Mouse (Mus musculus) MN1 (cell line): ENCODE measurements at regions not wholly inside any gene's neighbourhood (a gene's known extent, or its start where the extent isn't known, plus 50 kb on each side); places are given as distances from the start of the nearest gene placed in this dataset.

ENCODE experiments used
- DNase-seq: peaks from one replicate; pipeline ENCODE4 v3.0.0-alpha.2; 2016; ENCODE audit warnings: low spot score

DNA sequence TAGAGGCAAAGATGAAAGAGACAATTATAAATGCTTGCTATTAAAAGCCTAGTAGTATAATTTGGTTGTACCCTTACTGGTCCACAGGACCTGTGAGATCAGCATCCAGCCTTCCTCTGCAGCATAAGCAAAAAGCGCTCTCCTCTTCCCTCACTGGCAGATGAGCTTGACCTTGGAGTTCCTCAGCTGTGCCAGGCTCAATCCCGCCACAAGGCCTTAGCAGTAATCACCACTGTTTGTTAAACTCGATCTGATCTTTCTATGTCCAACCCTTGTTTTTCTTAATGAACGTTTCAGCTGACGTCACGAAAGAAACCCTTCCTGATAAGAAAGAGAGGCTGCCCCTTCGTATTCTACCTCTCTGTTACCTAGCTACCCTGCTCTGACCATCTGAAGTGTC is 183.5 kb downstream of the Ifng start:
- no peak for DNase-seq

- no peak for DNase-seq
These were observed 187.2 kb downstream of the Ifng start for GRCm38 (mm10) chr10:118628000-118628399.

DNA sequence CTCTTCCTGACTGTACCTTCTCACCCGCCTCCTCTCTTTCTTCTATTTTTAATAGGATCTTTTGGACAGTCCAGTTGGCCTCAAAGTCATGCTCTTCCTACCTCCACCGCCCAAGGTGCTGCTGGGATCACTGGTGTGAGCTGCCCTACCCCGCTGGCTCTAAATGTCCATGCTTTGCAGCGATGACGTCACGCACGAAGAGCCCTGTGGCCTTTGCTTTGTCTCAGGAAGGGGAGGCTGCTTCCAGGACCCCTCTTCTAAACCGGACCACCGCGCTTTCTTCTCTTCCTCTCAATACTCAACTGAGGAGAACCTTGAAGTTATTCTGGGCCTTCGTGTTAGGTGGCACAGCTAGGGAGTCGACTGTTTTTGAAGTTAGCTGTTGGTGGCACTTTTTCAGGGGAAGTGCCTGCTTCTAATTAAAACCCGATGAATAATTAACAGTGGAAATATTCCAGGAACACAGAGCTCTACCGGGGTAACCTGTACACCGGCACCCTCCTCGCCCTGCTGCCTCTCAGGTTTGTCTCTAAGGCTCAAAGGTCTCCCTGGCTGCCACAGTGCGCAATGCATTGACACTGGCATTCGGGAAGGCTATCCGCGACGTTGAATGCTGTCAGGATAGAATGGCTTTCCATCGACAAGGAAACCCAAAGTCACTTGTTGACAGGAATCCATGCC is 188.7 kb downstream of the Ifng start:
- no peak for DNase-seq

DNA sequence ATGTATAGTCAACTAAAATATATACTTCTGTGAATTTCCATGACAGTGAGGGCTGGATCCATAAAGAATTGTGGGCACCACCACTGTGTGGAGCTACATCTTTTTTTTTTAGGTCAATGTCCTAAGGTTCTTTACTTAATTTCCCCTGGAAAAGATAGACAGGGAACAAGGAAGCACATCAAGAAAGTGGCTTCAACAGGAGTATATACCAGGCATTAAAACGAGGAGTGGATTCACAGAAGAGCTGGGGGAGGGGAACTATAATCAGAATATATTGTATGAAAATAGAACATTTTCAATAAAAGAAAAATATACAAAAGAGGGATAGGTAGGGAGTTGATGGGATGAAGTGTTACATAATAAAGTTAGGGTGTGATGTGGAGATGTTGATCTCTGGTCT is 190.9 kb downstream of the Ifng start:
- no peak for DNase-seq

DNA sequence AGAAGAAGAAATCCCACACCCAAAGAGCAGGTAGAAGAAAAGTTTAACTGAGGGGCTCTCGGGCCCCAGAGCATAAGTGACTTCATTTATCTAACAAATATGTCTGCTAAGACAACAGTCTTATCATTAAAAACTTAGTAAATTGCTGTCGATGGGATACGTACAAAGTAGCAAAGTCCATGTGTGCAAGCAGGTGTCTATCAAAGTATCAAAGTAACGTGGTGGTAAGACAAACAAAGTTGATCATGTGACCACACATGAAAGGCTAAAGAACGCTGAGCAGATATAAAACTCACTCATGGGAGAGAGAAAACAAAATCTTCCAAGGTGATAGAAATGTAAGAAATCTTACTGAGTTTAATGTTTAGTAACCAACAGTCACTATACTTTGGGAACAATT is 191.3 kb downstream of the Ifng start:
- DNase-seq, result no peak

- no peak for DNase-seq
These were observed 192.6 kb downstream of the Ifng start for GRCm38 (mm10) chr10:118633429-118633828.

DNA sequence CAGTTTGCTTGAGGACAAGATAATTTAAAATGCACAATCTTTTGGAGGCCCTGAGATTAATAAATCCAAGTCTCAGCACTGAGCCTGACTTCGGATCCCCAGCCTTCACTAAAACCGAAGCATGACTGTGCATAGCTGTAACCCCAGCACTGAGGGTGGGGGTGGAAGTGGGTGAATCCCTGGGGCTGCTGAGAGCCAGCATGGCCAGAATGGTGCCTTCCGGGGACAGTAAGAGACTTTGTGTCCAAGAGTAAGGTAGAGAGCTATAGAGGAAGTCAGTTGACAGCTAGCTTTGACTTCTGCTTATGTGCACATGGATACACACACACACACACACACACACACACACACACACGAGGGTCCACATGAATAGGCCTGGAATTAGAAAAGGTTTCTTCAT is 198.3 kb downstream of the Ifng start:
- no peak for DNase-seq

DNA sequence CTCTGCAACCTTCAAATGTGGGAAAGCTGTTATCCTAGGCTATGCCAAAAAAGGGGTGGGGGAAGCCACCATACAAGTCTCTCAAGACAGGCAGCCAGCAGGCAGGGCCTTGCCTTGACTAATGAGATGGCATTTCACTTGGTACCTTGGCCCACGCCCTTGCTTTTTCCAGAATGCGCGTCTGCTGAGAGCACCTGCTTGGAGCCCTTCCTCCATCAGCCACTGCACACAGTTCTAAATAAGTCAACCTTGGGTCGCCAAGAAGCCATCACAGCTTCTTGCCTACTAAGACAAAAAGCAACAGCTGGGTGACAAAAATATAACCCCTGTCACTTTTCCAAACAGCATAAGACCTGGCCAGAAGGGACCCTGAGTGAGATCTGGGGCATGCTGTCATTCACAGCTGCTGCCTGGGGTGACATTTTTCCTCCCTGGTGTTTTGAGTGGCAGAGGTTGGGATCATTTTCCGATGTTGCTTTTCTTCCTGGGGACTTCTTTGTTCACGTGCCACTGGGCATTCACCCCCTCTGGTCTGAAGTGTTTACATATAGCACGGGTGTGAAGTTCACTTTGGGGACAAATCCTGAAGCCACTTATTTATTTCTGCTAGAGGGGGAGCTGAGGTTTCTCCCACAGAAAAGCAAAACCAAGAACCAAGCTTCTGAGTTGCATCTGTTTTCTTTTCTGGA is 199.4 kb downstream of the Ifng start:
- no peak for DNase-seq

GRCm38 (mm10) chr10:118640810-118641427 is 200.1 kb downstream of the Ifng start:
- no peak for DNase-seq

GRCm38 (mm10) chr10:118643622-118644021 is 202.8 kb downstream of the Ifng start:
- DNase-seq, result no peak

DNA sequence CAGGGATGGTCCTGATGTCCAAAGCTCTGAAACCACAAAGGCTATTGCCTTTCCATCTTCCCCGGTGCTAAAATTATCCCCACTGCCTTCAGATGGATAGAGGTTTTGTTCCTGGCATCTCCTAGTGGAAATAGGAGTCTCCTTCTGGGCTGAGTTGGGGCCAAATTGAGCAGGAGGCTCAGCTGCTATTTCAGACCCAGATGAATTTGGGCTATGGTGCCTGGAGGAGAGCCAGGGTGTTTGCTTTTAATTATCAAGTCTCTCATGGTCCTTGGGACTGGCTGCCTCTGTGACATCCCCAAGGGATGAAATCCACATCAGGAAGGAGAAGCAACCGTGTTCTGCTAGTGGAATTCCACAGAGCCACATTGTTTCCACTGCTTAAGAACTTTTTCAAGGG is 207.3 kb downstream of the Ifng start:
- no peak for DNase-seq

DNA sequence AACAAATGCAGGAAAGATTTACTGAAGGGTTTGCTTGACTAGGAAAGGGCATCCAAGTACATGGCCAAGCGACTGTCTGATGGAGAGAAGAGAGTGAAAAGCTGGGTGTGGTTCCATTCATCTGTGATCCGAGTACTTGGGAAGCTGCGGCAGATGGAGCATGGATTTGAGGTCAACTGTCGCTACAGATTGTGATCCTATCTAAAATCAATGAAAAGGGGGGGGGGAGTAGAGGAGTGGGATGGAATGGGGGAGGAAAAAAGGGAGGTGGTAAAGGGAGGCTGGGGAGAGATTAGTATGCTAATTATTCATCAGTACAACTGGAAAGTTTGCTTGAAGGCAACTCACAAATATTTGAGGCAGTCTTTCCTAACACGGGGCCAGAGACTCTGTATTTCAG is 213.4 kb downstream of the Dyrk2 start:
- DNase-seq, result no peak

- DNase-seq, result no peak
These were observed 204.0 kb downstream of the Dyrk2 start for GRCm38 (mm10) chr10:118666009-118666408.

DNA sequence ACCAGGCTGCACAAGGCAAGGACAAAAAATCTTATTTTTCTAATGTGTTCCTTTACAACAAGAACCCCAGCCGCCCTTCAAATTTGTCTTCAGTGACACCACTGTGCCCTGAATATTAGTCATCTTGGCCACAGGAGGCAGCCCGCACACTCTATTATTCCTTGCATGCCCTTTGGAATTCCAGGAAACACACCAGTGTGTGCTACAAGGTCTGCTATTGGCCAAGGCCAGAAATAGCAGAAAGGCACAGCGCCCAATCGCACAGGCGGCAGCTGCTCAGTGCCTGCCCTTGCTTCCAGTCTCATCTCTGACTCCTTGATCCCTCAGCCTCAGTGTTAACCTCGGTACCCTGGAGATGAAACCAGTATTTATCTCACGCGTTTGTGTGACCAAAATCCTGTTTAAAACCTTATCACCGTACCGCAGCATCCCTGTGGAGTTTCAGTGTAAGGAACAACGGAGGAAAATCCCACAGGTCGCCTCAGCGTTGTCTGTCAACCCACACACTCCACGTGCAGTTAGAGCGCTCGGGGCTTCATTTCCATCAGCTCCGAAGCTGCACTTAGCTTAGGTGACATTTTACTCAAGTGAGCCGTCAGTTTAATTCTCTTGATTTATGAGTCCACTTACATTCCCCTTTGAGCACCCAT is 194.1 kb downstream of the Dyrk2 start:
- DNase-seq, result peak; percentile 26

DNA sequence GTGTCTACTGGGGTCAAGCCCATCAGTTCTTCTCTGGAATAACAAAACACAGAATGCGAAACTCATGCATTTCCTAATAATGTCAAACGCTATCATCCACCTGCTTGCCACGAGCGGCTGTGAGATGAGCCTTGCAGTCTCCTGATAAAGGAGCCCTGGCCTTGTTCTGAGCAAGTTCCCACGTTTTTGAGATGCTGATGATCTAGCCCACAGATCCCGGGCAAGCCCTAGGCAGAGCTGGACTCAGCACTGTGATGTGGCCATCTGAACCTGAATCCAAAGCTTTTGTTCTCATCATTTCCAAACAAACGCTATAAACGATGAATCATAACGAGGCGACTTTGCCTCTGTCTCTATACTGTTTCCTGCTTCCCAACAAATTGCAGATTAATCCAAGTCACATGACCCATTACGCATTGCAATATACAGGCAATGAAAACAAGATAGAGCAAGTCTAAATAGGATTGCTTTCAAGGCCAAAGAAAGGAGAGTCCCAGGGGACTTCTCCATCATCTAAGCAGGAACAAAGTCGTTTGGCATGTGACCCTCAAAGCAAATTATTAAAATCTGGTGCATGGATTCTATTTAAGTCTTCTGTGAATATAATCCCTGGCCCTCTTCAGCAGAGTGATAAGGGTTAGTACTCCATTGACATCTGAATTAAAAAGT is 191.1 kb downstream of the Dyrk2 start:
- no peak for DNase-seq

DNA sequence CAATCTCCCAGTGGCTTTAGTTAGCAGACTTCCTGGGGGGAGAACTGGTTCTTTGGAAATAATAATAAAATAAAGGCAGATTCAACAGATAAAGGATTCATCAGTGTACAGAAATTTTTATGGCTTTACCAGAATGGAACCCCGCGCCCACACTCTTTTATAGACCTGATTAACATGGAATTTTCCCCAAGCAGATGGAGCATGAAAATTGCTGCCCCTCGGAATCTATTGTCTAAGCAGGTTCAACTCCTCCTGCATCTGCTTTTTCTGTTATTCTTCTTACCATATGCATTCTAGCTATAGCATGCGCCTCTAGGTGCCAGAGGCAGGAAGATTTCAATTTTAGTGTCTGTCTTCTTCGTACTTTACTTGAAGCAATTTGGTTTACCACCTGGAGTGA is 190.5 kb downstream of the Dyrk2 start:
- no peak for DNase-seq

DNA sequence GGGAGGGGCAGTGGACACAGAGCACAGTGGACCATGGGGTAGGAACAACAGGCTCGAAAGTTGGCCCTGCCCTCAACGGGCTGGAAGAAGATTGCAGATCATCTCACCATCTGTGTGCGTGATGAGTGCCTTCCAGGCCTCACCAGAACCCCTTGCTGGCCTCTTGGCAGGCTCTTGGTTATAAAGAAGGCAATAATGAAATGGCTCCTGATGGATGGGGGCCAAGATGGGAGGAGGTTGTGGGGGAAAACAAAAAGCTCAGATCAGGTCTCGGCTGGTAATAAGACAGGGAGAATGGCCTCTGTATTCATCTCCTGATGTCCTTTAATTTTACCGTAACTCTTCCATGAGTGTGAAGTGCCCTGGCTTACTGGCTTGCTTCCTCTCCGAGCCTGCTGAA is 189.1 kb downstream of the Dyrk2 start:
- DNase-seq, result no peak

- DNase-seq, result no peak
These were observed 186.7 kb downstream of the Dyrk2 start for GRCm38 (mm10) chr10:118683356-118683755.

GRCm38 (mm10) chr10:118699292-118699691 is 170.7 kb downstream of the Dyrk2 start:
- DNase-seq, result no peak

GRCm38 (mm10) chr10:118700115-118700514 is 169.9 kb downstream of the Dyrk2 start:
- DNase-seq, result no peak

DNA sequence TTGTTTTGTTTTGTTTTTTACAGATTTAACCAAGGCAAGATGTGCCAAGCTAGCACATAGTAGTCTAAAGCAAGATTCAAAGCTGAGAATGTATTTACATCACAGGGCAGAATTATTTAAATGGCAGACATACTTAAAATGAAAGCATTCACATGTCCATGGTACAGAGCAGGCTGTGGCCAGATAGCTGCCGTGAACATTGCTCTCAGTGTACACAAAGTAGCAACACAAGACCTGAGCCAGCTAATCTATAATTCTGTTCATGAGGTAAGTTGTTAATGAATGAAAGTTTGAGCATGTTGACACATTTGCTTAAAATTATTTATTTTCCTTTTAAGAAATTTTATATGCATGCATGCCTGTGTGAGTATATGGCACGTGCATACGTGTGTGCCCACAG is 164.0 kb downstream of the Dyrk2 start:
- DNase-seq, result no peak

DNA sequence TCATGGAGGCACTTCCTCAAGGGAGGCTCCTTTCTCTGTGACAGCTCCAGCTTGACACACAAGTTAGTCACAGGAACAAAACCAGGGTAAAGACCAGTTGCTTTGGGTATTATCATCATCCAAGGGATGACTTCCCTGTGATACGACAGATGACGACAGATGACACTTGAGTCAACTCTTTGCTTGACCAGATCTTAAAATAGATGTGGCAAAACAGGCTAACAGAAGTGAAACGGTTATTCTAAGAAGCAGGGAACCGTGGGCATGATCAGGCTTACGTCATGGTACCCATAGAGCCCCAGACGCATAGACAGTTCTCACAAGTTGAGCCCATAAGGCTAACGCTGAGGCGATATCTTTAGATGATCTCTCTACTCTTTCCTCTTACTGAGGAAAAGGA is 160.3 kb downstream of the Dyrk2 start:
- no peak for DNase-seq
